Mouse (Mus musculus) E14TG2a.4 (cell line): ENCODE measurements around the gene Lars2.

ENCODE experiments used
- CTCF ChIP-seq: conservative IDR thresholded peaks from 2 replicates; pipeline ENCODE4 v1.5.1; 2014; ENCODE audit warnings: low read length
- NANOG ChIP-seq: IDR thresholded peaks from 2 replicates; pipeline ENCODE4 v1.6.1; 2014; ENCODE audit warnings: borderline replicate concordance, low read length, mixed read lengths
- POU5F1 ChIP-seq: IDR thresholded peaks from 2 replicates; pipeline ENCODE4 v1.6.1; 2014; ENCODE audit warnings: low read length, borderline replicate concordance

GRCm38 (mm10) chr9:123438223-123438622 lies 71.5 kb downstream of the Lars2 start:
- TF ChIP-seq CTCF = no peak
- no peak for TF ChIP-seq POU5F1
- TF ChIP-seq NANOG = no peak
